Mouse (Mus musculus) cerebellum, adult 2 months (tissue): ENCODE results near the gene Zfp354b.

Experiments
- CTCF ChIP-seq: fragments of 200-500 bp; IDR thresholded peaks from 2 replicates; pipeline ENCODE4 v1.5.1; 2011; ENCODE audit warnings: low read depth, mild to moderate bottlenecking, control low read depth, low read length, moderate library complexity, borderline replicate concordance; ENCODE audit not compliant: insufficient read depth
- POLR2A ChIP-seq: fragments of 200-500 bp; IDR thresholded peaks from 2 replicates; pipeline ENCODE4 v1.6.1; 2011; ENCODE audit warnings: low read length, control low read depth, borderline replicate concordance; ENCODE audit not compliant: insufficient read depth

- TF ChIP-seq POLR2A, result no peak
- no peak for TF ChIP-seq CTCF
These were observed 7.0 kb upstream of the Zfp354b start for GRCm38 (mm10) chr11:50938435-50938834.
